Mouse (Mus musculus) liver, adult 2 months (tissue): ENCODE data around the gene Lama1.

Experiments used
- CTCF ChIP-seq: fragments of 200-500 bp; IDR thresholded peaks from 2 replicates; pipeline ENCODE4 v1.5.1; 2011; ENCODE audit warnings: low read depth, low read length, control low read depth
- POLR2A ChIP-seq: fragments of 200-500 bp; IDR thresholded peaks from 2 replicates; pipeline ENCODE4 v1.6.1; 2011; ENCODE audit warnings: low read length, control low read depth; ENCODE audit not compliant: insufficient read depth; ENCODE audit errors: extremely low read depth

GRCm38 (mm10) chr17:67861744-67862535 lies 164.9 kb downstream of the Lama1 start:
- TF ChIP-seq CTCF (peak; percentile 88), POLR2A (no peak)
